Mouse (Mus musculus): ENCODE data around the gene Inpp5f. TPM values are rescaled to one million over a fixed set of nuclear protein-coding genes. Genes with fewer than 3 reads are reported as not detected.

Inpp5f gene
- polyA plus RNA-seq, 1 experiment from 2014 or later = 303 TPM

Other genes with a start within 250 kb of the Inpp5f start
- gene Rgs10, start 192.6 kb upstream of the Inpp5f start, polyA plus RNA-seq (2015; fragmentation: Nextera tagmentation; extraction: Ambion mirVana) = 48.6 and 54.8 TPM in 2 replicates
- gene Tial1, start 149.6 kb upstream of the Inpp5f start, polyA plus RNA-seq (2015; fragmentation: Nextera tagmentation; extraction: Ambion mirVana) = 32.2 and 34.3 TPM in 2 replicates
- 3.2 and 3.6 TPM in 2 replicates for gene Bag3, start 87.7 kb upstream of the Inpp5f start, polyA plus RNA-seq (2015; fragmentation: Nextera tagmentation; extraction: Ambion mirVana)
- 50.0 and 52.8 TPM in 2 replicates for gene Mcmbp, start 129.2 kb downstream of the Inpp5f start, polyA plus RNA-seq (2015; fragmentation: Nextera tagmentation; extraction: Ambion mirVana)
- 37.8 and 42.4 TPM in 2 replicates for gene Sec23ip, start 133.6 kb downstream of the Inpp5f start, polyA plus RNA-seq (2015; fragmentation: Nextera tagmentation; extraction: Ambion mirVana)

Data from neural tube, embryonic 13.5 days (tissue).